Mouse (Mus musculus): ENCODE results near the gene Gucd1. TPM values are rescaled to one million over a fixed set of nuclear protein-coding genes. Genes with fewer than 3 reads are reported as not detected.
"Not testable (repeated sequence)": the region's sequence is repeated elsewhere in the genome, so short reads cannot be mapped to it uniquely, and the experiment has no call there.

Gene Gucd1
- polyA plus RNA-seq, 1 experiment from 2014 or later = 19.4 TPM

DNA sequence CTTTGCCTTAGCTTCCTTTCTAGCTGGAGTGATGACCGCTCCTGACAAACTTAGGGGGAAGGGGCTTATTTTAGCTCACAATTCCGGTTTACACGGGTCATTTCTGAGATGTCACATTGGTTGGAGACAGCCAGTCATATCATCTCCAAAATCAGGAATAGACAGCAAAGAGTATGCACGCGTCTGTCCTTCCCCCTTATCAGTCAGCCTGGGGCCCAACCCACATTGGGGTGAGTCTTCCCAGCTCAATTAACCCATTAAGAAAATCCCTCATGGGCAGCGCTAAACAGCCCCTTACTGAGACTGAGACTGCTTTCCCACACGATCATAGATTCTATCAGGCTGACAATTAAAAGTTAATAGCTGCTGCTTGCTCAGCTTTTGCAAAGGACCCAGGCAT, 3.4 kb downstream of the Gucd1 start:
- Histone ChIP-seq H3K4me1 (ENCODE audit: control insufficient read depth, insufficient read depth, low read length) (peaks cover 16% of the 10 kb centered on the region), H3K9ac (replicated peaks; ENCODE audit: low read depth, low read length) (no peak overlapping the region), H3K36me3 (ENCODE audit: control insufficient read depth, insufficient read depth, low read length) (peaks cover 17% of the 10 kb centered on the region), H3K4me2 (ENCODE audit: low read depth, low read length) (no peak overlapping the region), H3K27me3 (ENCODE audit: control insufficient read depth, insufficient read depth, low read length) (no peaks in the 10 kb centered on the region; the same call in 1 of the 2 replicates), H3K4me3 (ENCODE audit: low read depth, low read length) (no peak overlapping the region), H3K27ac (ENCODE audit: low read depth, low read length) (no peak overlapping the region), H3K9me3 (ENCODE audit: control insufficient read depth, low read length) (no peaks in the 10 kb centered on the region)
- no peak for ATAC-seq (ENCODE audit: low read depth)
- whole genome bisulfite sequencing = 79% methylated on average over 7 of the region's 7 CpGs

DNA sequence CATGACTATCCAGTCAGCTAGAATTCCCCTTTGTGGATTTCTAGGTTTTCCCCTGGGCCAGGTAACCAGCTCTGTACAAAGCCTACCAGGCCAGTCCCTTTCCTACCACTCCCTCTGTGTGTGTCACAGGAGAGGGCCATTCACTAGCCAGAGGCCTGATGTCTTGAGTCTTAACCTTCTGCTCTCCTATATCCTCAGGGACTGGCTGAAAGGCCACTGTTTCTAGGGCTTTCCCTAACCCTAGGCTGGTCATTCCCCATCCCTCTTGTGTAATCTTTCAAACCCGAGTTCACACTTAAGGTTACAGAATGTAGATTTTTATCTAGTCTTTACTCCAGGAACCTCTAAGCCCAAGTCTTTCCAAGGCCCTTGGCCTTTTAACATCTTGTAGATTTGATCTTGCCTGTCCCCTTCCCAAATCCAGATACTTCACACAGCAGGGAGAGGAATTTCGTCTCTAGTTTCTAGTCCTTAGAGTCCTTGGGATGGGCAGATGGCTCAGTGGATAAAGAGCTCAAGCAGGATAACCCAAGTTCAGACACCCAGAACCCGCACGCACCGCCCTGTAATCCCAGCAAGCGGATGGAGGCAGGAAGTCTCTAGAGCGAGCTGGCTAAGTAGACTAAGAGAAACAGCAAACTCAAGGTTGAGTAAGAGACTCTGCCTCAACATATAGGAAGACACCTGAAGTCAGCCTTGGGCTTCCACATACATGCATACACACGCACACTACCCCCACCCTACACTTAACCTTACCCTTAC, 4.3 kb downstream of the Gucd1 start:
- no peaks in the 10 kb centered on the region; the same call in 1 of the 2 replicates for H3K27me3 ChIP-seq (ENCODE audit: control insufficient read depth, insufficient read depth, low read length)
- peaks cover 7% of the 10 kb centered on the region for H3K4me1 ChIP-seq (ENCODE audit: control insufficient read depth, insufficient read depth, low read length)
- no peak overlapping the region for H3K4me3 ChIP-seq (ENCODE audit: low read depth, low read length)
- no peak overlapping the region for H3K4me2 ChIP-seq (ENCODE audit: low read depth, low read length)
- no peak for ATAC-seq (ENCODE audit: low read depth)
- H3K9ac ChIP-seq (replicated peaks; ENCODE audit: low read depth, low read length) = no peak overlapping the region
- H3K27ac ChIP-seq (ENCODE audit: low read depth, low read length) = no peak overlapping the region
- H3K36me3 ChIP-seq (ENCODE audit: control insufficient read depth, insufficient read depth, low read length) = peaks cover 23% of the 10 kb centered on the region
- WGBS = 92% methylated on average over 8 of the region's 8 CpGs
- H3K9me3 ChIP-seq (ENCODE audit: control insufficient read depth, low read length) = no peaks in the 10 kb centered on the region

DNA sequence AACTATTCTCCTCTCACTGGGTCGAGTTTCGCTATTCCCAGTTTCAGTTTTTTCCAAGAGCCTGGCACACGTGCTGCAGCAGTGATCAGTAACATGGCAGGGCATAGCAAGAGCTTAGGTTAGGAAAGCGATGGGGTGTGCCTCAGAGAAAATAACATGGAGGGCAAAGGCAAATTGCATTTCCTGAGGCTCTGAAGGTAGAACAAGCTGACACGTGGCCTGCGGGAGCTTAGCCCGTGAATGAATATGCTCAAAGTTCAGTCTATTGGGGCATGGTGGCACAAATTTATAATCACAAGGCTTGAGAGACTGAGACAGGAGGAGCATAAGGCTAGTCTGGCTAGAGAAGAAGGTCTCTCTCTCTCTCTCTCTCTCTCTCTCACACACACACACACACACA, 5.0 kb downstream of the Gucd1 start:
- peaks cover 6% of the 10 kb centered on the region for H3K4me1 ChIP-seq (ENCODE audit: control insufficient read depth, insufficient read depth, low read length)
- H3K27me3 ChIP-seq (ENCODE audit: control insufficient read depth, insufficient read depth, low read length) = no peaks in the 10 kb centered on the region
- H3K9ac ChIP-seq (replicated peaks; ENCODE audit: low read depth, low read length) = no peak overlapping the region
- WGBS = 96% methylated on average over 7 of the region's 7 CpGs
- no peak overlapping the region for H3K4me3 ChIP-seq (ENCODE audit: low read depth, low read length)
- H3K4me2 ChIP-seq (ENCODE audit: low read depth, low read length) = no peak overlapping the region
- no peaks in the 10 kb centered on the region for H3K9me3 ChIP-seq (ENCODE audit: control insufficient read depth, low read length)
- ATAC-seq (ENCODE audit: low read depth) = no peak
- peaks cover 30% of the 10 kb centered on the region for H3K36me3 ChIP-seq (ENCODE audit: control insufficient read depth, insufficient read depth, low read length)
- H3K27ac ChIP-seq (ENCODE audit: low read depth, low read length) = no peak overlapping the region

DNA sequence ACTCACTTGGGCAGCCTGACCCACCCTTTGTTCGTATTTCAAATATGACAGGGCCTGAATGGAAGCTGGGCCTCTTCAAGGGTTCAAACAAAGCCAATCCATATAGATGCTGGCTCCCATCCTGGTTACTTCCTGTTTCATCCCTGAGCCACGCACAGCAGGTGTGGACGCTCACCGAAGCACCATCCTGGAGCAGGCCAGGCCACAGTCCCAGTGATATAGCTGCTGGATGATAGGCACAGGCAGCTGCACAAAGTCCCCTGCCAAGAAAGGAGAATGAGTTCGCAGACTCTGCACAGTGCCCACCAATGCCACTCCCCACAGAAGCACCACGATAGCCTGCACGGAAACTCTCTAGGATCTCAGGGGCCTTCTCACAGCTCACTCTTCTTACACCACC, 5.9 kb downstream of the Gucd1 start:
- Histone ChIP-seq H3K27me3 (ENCODE audit: control insufficient read depth, insufficient read depth, low read length) (no peaks in the 10 kb centered on the region), H3K9ac (replicated peaks; ENCODE audit: low read depth, low read length) (no peak overlapping the region), H3K9me3 (ENCODE audit: control insufficient read depth, low read length) (no peaks in the 10 kb centered on the region), H3K4me3 (ENCODE audit: low read depth, low read length) (no peak overlapping the region), H3K36me3 (ENCODE audit: control insufficient read depth, insufficient read depth, low read length) (peaks cover 39% of the 10 kb centered on the region), H3K4me2 (ENCODE audit: low read depth, low read length) (no peak overlapping the region), H3K4me1 (ENCODE audit: control insufficient read depth, insufficient read depth, low read length) (peaks cover 6% of the 10 kb centered on the region), H3K27ac (ENCODE audit: low read depth, low read length) (no peak overlapping the region)
- WGBS = 96% methylated on average over 7 of the region's 7 CpGs
- ATAC-seq (ENCODE audit: low read depth) = no peak

DNA sequence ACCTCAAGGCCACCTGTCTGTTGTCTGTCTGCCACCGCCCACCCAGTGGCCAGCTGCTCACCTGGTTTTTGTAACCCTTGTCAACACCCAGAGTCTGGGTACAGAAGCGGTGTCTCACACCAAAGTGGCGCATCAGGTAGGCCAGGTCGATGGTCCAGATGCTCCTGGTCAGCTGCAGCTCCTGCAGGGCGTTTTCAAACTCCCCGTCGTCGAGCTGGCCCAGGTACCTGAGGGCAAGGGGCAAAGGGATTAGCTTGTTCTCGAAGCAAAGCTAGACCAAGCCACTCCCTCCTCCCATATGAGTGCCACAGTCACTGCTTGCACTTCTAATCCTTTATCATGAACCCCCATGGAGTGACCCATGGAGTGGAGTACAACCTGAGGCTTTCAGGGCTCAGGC, 6.7 kb downstream of the Gucd1 start:
- H3K4me3 ChIP-seq (ENCODE audit: low read depth, low read length) = no peak overlapping the region
- no peak for ATAC-seq (ENCODE audit: low read depth)
- 94% methylated on average over 9 of the region's 9 CpGs for WGBS
- peaks cover 40% of the 10 kb centered on the region for H3K36me3 ChIP-seq (ENCODE audit: control insufficient read depth, insufficient read depth, low read length)
- H3K9ac ChIP-seq (replicated peaks; ENCODE audit: low read depth, low read length) = no peak overlapping the region
- H3K4me2 ChIP-seq (ENCODE audit: low read depth, low read length) = no peak overlapping the region
- peaks cover 1% of the 10 kb centered on the region for H3K4me1 ChIP-seq (ENCODE audit: control insufficient read depth, insufficient read depth, low read length)
- H3K27ac ChIP-seq (ENCODE audit: low read depth, low read length) = no peak overlapping the region
- H3K27me3 ChIP-seq (ENCODE audit: control insufficient read depth, insufficient read depth, low read length) = no peaks in the 10 kb centered on the region
- H3K9me3 ChIP-seq (ENCODE audit: control insufficient read depth, low read length) = no peaks in the 10 kb centered on the region

DNA sequence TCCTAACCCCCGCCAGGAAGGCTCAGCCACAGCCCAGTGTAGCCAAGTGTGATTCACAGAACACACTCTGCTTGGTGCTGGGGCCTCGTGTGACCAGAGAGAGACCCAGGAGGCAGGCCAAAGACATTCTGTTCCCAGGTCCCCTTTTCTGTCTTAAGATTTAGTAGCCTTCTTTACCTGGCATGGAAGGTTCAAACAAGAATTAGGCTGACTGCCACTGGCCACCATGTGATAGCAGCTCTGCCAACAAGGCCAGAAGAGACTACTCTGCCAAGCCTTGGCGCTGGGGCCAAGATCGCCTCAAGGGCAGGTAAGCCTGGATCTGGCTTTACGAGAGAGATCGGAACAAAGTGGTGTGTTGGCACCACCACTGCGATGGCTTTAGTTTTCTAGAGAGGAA, 7.3 kb downstream of the Gucd1 start:
- Histone ChIP-seq H3K36me3 (ENCODE audit: control insufficient read depth, insufficient read depth, low read length) (peaks cover 40% of the 10 kb centered on the region), H3K9me3 (ENCODE audit: control insufficient read depth, low read length) (no peaks in the 10 kb centered on the region)
- 96% methylated on average over 7 of the region's 7 CpGs for WGBS

DNA sequence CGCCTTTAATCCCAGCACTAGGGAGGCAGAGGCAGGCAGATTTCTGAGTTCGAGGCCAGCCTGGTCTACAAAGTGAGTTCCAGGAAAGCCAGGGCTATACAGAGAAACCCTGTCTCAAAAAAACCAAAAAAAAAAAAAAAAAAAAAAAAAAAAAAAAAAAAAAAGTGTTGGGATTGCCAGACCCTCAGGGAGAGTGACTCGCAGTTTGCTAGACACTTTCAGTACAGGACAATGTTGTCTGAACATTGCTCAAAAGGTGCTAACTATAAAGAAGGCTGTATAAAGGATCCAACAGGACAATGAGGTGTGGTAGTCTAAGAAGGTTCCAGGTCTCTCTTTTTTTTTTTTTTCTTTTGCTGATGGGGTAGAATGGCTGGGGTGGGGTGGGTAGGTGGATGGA, 11.8 kb downstream of the Gucd1 start:
- not testable (repeated sequence) for H3K4me3 ChIP-seq (ENCODE audit: low read depth, low read length); H3K4me1 ChIP-seq (ENCODE audit: control insufficient read depth, insufficient read depth, low read length); H3K27ac ChIP-seq (ENCODE audit: low read depth, low read length); ATAC-seq (ENCODE audit: low read depth); H3K9me3 ChIP-seq (ENCODE audit: control insufficient read depth, low read length); H3K4me2 ChIP-seq (ENCODE audit: low read depth, low read length); H3K9ac ChIP-seq (replicated peaks; ENCODE audit: low read depth, low read length); H3K27me3 ChIP-seq (ENCODE audit: control insufficient read depth, insufficient read depth, low read length)
- peaks cover 35% of the 10 kb centered on the region for H3K36me3 ChIP-seq (ENCODE audit: control insufficient read depth, insufficient read depth, low read length)
- WGBS = 90% methylated on average over 3 of the region's 3 CpGs

More for the DNA sequence above, 7.3 kb downstream of the Gucd1 start:
- Histone ChIP-seq H3K9ac (replicated peaks; ENCODE audit: low read depth, low read length) (no peak overlapping the region), H3K4me3 (ENCODE audit: low read depth, low read length) (no peak overlapping the region), H3K4me2 (ENCODE audit: low read depth, low read length) (no peak overlapping the region), H3K27ac (ENCODE audit: low read depth, low read length) (no peak overlapping the region), H3K27me3 (ENCODE audit: control insufficient read depth, insufficient read depth, low read length) (no peaks in the 10 kb centered on the region), H3K4me1 (ENCODE audit: control insufficient read depth, insufficient read depth, low read length) (no peaks in the 10 kb centered on the region)
- ATAC-seq (ENCODE audit: low read depth) = no peak

DNA sequence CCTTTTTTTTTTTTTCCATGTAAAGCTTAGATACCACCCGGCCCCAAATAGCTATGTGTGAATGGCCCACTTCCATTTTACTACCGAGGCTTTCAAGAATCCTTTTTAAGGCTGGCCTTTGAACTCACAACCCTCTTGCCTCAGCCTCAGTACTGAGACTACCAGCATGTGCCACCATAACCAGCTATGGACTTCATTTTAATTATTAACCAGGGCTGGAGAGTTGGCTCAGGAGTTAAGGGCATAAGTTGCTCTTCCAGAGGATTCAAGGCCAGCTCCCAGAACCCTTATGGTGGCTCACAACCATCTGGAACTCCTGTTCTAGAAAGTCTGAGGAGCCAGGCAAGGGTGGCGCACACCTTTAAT, 12.7 kb downstream of the Gucd1 start:
- ATAC-seq (ENCODE audit: low read depth) = no peak
- no peaks in the 10 kb centered on the region for H3K4me1 ChIP-seq (ENCODE audit: control insufficient read depth, insufficient read depth, low read length)
- H3K27me3 ChIP-seq (ENCODE audit: control insufficient read depth, insufficient read depth, low read length) = no peaks in the 10 kb centered on the region
- no peak overlapping the region for H3K4me3 ChIP-seq (ENCODE audit: low read depth, low read length)
- no peak overlapping the region for H3K27ac ChIP-seq (ENCODE audit: low read depth, low read length)
- H3K36me3 ChIP-seq (ENCODE audit: control insufficient read depth, insufficient read depth, low read length) = peaks cover 31% of the 10 kb centered on the region
- H3K9me3 ChIP-seq (ENCODE audit: control insufficient read depth, low read length) = no peaks in the 10 kb centered on the region
- no peak overlapping the region for H3K4me2 ChIP-seq (ENCODE audit: low read depth, low read length)
- H3K9ac ChIP-seq (replicated peaks; ENCODE audit: low read depth, low read length) = no peak overlapping the region
- WGBS = 64% methylated on average over 3 of the region's 3 CpGs

DNA sequence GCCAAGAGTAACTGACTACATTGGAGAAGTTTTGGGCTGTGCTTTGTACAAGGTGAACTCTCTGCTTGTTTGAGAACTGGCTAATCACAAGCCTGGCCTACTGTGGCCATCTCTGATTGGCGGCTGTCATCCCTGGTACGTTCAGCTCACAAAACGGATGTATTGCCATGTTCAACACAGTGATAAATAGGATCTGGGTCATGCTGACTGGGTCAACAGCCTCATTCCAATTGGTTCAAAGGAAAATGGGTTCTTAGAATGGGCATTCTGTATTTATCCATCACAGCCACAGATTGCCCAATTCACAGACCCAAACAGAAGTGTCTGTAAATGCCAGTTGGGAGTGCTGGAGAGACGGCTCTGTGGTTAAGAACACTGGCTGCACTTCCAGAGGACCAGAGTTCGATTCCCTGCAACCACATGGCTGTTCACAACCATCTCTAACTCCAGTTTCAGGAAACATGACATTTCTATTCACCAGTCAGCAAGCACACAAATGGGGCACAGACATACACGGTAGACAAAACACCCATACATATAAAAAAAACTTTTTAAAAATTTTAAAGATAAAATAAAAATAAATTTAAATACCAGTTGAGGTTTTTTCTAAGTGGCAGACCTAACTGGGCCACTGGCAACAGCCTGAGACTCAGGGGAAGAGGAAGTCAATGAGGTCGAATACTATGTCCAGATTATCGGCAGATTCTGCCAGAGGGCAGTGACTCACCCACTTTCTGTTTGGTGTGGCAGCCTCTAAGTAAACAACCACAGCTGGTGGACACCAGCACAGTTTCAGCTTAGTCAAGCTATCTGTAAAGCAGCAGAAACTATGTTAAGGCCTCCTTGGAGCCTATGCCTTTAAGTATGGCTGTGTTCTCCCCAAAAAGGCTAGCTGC, 13.3 kb downstream of the Gucd1 start:
- H3K4me3 ChIP-seq (ENCODE audit: low read depth, low read length) = no peak overlapping the region
- H3K36me3 ChIP-seq (ENCODE audit: control insufficient read depth, insufficient read depth, low read length) = peaks cover 24% of the 10 kb centered on the region
- no peak for ATAC-seq (ENCODE audit: low read depth)
- no peaks in the 10 kb centered on the region for H3K4me1 ChIP-seq (ENCODE audit: control insufficient read depth, insufficient read depth, low read length)
- 88% methylated on average over 8 of the region's 8 CpGs for WGBS
- H3K27me3 ChIP-seq (ENCODE audit: control insufficient read depth, insufficient read depth, low read length) = no peaks in the 10 kb centered on the region
- no peak overlapping the region for H3K9ac ChIP-seq (replicated peaks; ENCODE audit: low read depth, low read length)
- no peak overlapping the region for H3K27ac ChIP-seq (ENCODE audit: low read depth, low read length)
- H3K4me2 ChIP-seq (ENCODE audit: low read depth, low read length) = no peak overlapping the region
- no peaks in the 10 kb centered on the region for H3K9me3 ChIP-seq (ENCODE audit: control insufficient read depth, low read length)

Measured in neural tube, embryonic 14.5 days (tissue).